Mouse (Mus musculus) embryonic facial prominence, embryonic 13.5 days (tissue): Measurements from ENCODE around the gene Serpinb9f. TPM values are rescaled to one million over a fixed set of nuclear protein-coding genes. Genes with fewer than 3 reads are reported as not detected.
"Not testable (repeated sequence)": the region's sequence is repeated elsewhere in the genome, so short reads cannot be mapped to it uniquely, and the experiment has no call there.

ENCODE experiments used
- ATAC-seq: fragments of 200-750 bp; cut with Nextera tagmentation; 2 replicates; pipeline ENCODE4 v1.8.0; 2017; ENCODE audit warnings: low read depth; ENCODE audit not compliant: insufficient number of reproducible peaks, insufficient read depth, low FRiP score, low TSS enrichment
- H3K27ac ChIP-seq: fragments of 300-500 bp; sonication (generic); 2 replicates; pipeline ENCODE4 v1.5.1; 2015; ENCODE audit warnings: moderate library complexity, mild to moderate bottlenecking, inconsistent platforms
- H3K27me3 ChIP-seq: fragments of 300-500 bp; sonication (generic); 2 replicates; pipeline ENCODE4 v1.6.1; 2015; ENCODE audit warnings: mild to moderate bottlenecking, inconsistent platforms
- H3K36me3 ChIP-seq: fragments of 300-500 bp; sonication (generic); 2 replicates; pipeline ENCODE4 v1.6.1; 2015; ENCODE audit warnings: mild to moderate bottlenecking, inconsistent platforms
- H3K4me1 ChIP-seq: fragments of 300-500 bp; sonication (generic); 2 replicates; pipeline ENCODE4 v1.6.1; 2015; ENCODE audit warnings: inconsistent platforms
- H3K4me2 ChIP-seq: fragments of 300-500 bp; sonication (generic); 2 replicates; pipeline ENCODE4 v1.6.1; 2015; ENCODE audit warnings: moderate library complexity, mild to moderate bottlenecking, inconsistent platforms
- H3K4me3 ChIP-seq: fragments of 300-500 bp; sonication (generic); 2 replicates; pipeline ENCODE4 v1.5.1; 2015; ENCODE audit warnings: mild to moderate bottlenecking, inconsistent platforms
- H3K9ac ChIP-seq: fragments of 300-500 bp; sonication (generic); 2 replicates; pipeline ENCODE4 v1.6.1; 2015; ENCODE audit warnings: mild to moderate bottlenecking, inconsistent platforms
- H3K9me3 ChIP-seq: fragments of 300-500 bp; sonication (generic); 2 replicates; pipeline ENCODE4 v1.6.1; 2016; ENCODE audit warnings: inconsistent platforms
- WGBS: fragments of 180-500 bp; shearing (Covaris S2); methylation state at CpG from one replicate; pipeline ENCODE4 v1.1.7; 2015; ENCODE audit warnings: mixed read lengths; 5-methylcytosine and 5-hydroxymethylcytosine counted together
- polyA plus RNA-seq: library from polyadenylated mRNA; unstranded; fragments of >200 nt; fragmentation: Nextera tagmentation; extraction: Ambion mirVana; gene quantifications from 2 replicates; pipeline ENCODE4 v1.2.1, GENCODE M21; 2015

The Serpinb9f gene
- polyA plus RNA-seq: not detected in 2 replicates

DNA sequence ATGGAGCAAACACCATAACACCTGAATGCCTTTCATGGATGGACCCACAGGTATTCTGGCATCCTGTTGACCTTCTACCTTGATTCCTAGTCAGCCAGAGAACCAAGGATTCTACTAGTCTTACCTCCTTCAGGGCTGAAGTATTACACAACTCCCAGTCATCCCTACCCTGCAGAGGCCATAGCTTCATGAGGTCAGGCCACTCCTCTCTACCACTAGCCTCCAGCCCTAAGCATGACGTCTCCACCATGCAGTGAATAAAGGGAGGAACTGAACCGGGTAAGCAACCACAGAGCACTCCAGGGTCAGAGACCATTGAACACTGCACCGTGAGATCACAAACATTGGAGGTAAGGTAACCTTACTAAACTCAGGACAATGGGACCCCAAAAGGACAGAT, at the start of gene Serpinb9f:
Gene Serpinb9f (plus strand): TSS at position 301 of the 400 bp plus-strand sequence.
- not testable (repeated sequence) for ATAC-seq, H3K27me3 ChIP-seq, H3K9ac ChIP-seq, H3K36me3 ChIP-seq, H3K4me2 ChIP-seq, H3K4me3 ChIP-seq, H3K4me1 ChIP-seq, H3K9me3 ChIP-seq, H3K27ac ChIP-seq
- WGBS: 79% methylated on average over 3 of the region's 3 CpGs

DNA sequence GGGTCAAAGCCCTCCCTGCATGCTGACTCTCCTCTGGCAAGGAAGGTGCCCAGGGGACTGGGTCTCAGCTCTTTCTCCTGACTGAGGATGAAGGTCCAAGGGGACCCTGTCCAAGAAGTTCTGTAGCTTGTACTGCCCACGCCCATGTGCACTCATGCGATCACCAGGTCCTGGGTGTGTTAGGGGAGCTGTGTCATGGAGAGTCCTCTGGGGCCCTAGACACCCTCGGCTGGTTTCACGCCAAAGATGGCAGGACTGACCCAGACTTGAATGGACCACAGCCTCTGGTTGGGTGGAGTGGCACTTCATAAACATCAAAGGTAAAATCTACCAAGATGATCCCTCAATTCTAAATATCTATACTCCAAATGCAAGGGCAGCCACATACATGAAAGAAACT, 15.2 kb upstream of the Serpinb9f start:
- H3K27me3 ChIP-seq, H3K36me3 ChIP-seq, H3K4me3 ChIP-seq, H3K9ac ChIP-seq, H3K27ac ChIP-seq, H3K9me3 ChIP-seq, H3K4me2 ChIP-seq, H3K4me1 ChIP-seq, ATAC-seq: not testable (repeated sequence)
- WGBS: 83% methylated on average over 4 of the region's 4 CpGs

DNA sequence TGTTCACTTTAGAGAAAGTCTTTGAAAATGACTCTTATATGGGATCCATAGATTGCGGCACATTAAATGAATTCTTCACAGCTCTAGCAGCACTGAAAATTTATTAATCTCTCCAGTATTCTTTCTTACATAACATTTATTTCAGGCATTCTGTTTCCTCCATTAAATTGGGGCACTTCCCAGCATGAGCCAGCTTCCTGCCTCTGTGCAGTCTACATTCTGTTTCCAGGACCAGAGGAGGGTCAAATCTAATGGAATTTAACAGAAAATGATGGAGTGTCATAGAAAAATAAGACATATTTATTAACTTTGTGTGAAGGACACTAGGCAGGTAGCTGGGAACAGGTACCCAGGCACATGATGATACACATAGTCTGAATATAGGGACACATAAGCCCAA, 32.8 kb downstream of the Serpinb9f start:
- not testable (repeated sequence) for ATAC-seq, H3K4me1 ChIP-seq, H3K27ac ChIP-seq

More for the DNA sequence above, 32.8 kb downstream of the Serpinb9f start:
- WGBS: 100% methylated on average over 1 of the region's 1 CpGs
- H3K27me3 ChIP-seq, H3K36me3 ChIP-seq, H3K4me2 ChIP-seq, H3K9ac ChIP-seq, H3K9me3 ChIP-seq, H3K4me3 ChIP-seq: not testable (repeated sequence)

Other genes with a start within 250 kb of the Serpinb9f start
- gene Serpinb1b, start 245.5 kb upstream of the Serpinb9f start, polyA plus RNA-seq: 0.96 and 2.3 TPM in 2 replicates
- not detected in 2 replicates for gene Serpinb9c, start 164.3 kb upstream of the Serpinb9f start, polyA plus RNA-seq
- not detected in 2 replicates for gene Serpinb9d, start 131.1 kb upstream of the Serpinb9f start, polyA plus RNA-seq
- not detected in 2 replicates for gene Serpinb9e, start 74.5 kb upstream of the Serpinb9f start, polyA plus RNA-seq
- gene Gm11397, start 71.7 kb downstream of the Serpinb9f start, polyA plus RNA-seq: not detected in 2 replicates
- gene Serpinb9g, start 160.7 kb downstream of the Serpinb9f start, polyA plus RNA-seq: not detected in 2 replicates